Mouse (Mus musculus) spleen, adult 2 months (tissue): ENCODE results near the gene Pard6b.

Experiments
- CTCF ChIP-seq: fragments of 200-500 bp; IDR thresholded peaks from 2 replicates; pipeline ENCODE4 v1.5.1; 2011; ENCODE audit warnings: mild to moderate bottlenecking, inconsistent platforms; ENCODE audit not compliant: insufficient read depth, insufficient read length, insufficient replicate concordance; ENCODE audit errors: extremely low read depth
- POLR2A ChIP-seq: fragments of 200-500 bp; IDR thresholded peaks from 2 replicates; pipeline ENCODE4 v1.6.1; 2011; ENCODE audit warnings: low read depth, low read length, inconsistent platforms

GRCm38 (mm10) chr2:168149241-168149640 lies 68.4 kb downstream of the Pard6b start:
- TF ChIP-seq CTCF (no peak), POLR2A (no peak)
